Mouse (Mus musculus) ES-Bruce4 (cell line): ENCODE measurements around the gene Dock11.

Source experiments
- EP300 ChIP-seq: IDR thresholded peaks from 2 replicates; pipeline ENCODE4 v1.6.1; 2011; ENCODE audit warnings: low read depth, low read length; ENCODE audit not compliant: insufficient read depth
- POLR2A ChIP-seq: IDR thresholded peaks from one replicate; pipeline ENCODE4 v1.8.1; 2011; ENCODE audit warnings: low read length; ENCODE audit not compliant: insufficient read depth

- TF ChIP-seq POLR2A (no peak), EP300 (no peak)
These were observed 161.7 kb downstream of the Dock11 start for GRCm38 (mm10) chrX:36050312-36050711.
